Mouse (Mus musculus) kidney, adult 2 months (tissue): Measurements from ENCODE around the gene Ctsw. TPM values are rescaled to one million over a fixed set of nuclear protein-coding genes. Genes with fewer than 3 reads are reported as not detected.

Source experiments
- DNase-seq: peaks from one replicate; pipeline ENCODE4 v3.0.0; 2021
- H3K27ac ChIP-seq: fragments of 200-500 bp; 2 replicates; pipeline ENCODE4 v1.5.1; 2012; ENCODE audit warnings: low read depth, low read length, control low read depth, inconsistent platforms; ENCODE audit not compliant: insufficient read depth
- H3K27me3 ChIP-seq: fragments of 200-500 bp; replicated peaks from 2 replicates; pipeline ENCODE4 v1.6.1; 2012; ENCODE audit warnings: mild to moderate bottlenecking, moderate library complexity, low read length, inconsistent platforms; ENCODE audit not compliant: control insufficient read depth, insufficient read depth
- H3K36me3 ChIP-seq: fragments of 200-500 bp; 2 replicates; pipeline ENCODE4 v1.6.1; 2012; ENCODE audit warnings: mild to moderate bottlenecking, moderate library complexity, low read length, inconsistent platforms; ENCODE audit not compliant: control insufficient read depth, insufficient read depth
- H3K4me1 ChIP-seq: fragments of 200-500 bp; 2 replicates; pipeline ENCODE4 v1.6.1; 2011; ENCODE audit warnings: low read length; ENCODE audit not compliant: control insufficient read depth, insufficient read depth
- H3K4me3 ChIP-seq: fragments of 200-500 bp; 2 replicates; pipeline ENCODE4 v1.5.1; 2011; ENCODE audit warnings: mild to moderate bottlenecking, low read depth, low read length, control low read depth; ENCODE audit not compliant: insufficient read depth
- CTCF ChIP-seq: fragments of 200-500 bp; conservative IDR thresholded peaks from 2 replicates; pipeline ENCODE4 v1.5.1; 2011; ENCODE audit warnings: low read depth, mild to moderate bottlenecking, control low read depth, low read length, moderate library complexity, mixed read lengths; ENCODE audit not compliant: insufficient read depth, insufficient read length
- POLR2A ChIP-seq: fragments of 200-500 bp; IDR thresholded peaks from one replicate; pipeline ENCODE4 v1.6.1; 2011; ENCODE audit warnings: low read depth, low read length, control low read depth
- WGBS: fragments of 180-500 bp; shearing (Covaris S2); methylation state at CpG from one replicate; pipeline ENCODE4 v1.1.7; 2018; 5-methylcytosine and 5-hydroxymethylcytosine counted together
- polyA plus RNA-seq: library from polyadenylated mRNA; depleted of rRNA; stranded (reverse); fragments of >200 nt; gene quantifications from 2 replicates; pipeline ENCODE4 v1.2.3, GENCODE M21; 2012

The Ctsw gene
- polyA plus RNA-seq, 1 experiment = 4.7 TPM

- WGBS = 80% methylated on average over 4 of the region's 4 CpGs
- Histone ChIP-seq H3K4me1 (peaks cover 5% of the 10 kb centered on the region; the same call in 1 of the 2 replicates), H3K4me3 (no peak overlapping the region), H3K27ac (no peak overlapping the region), H3K36me3 (no peaks in the 10 kb centered on the region), H3K27me3 (no peaks in the 10 kb centered on the region)
- TF ChIP-seq CTCF (no peak), POLR2A (no peak)
- no peak for DNase-seq
Observed at GRCm38 (mm10) chr19:5486771-5487170, 18.5 kb upstream of the Ctsw start.

GRCm38 (mm10) chr19:5486286-5486685 is 18.0 kb upstream of the Ctsw start:
- Histone ChIP-seq H3K27ac (no peak overlapping the region), H3K27me3 (no peaks in the 10 kb centered on the region), H3K36me3 (no peaks in the 10 kb centered on the region), H3K4me1 (peaks cover 5% of the 10 kb centered on the region; the same call in 1 of the 2 replicates), H3K4me3 (no peak overlapping the region)
- DNase-seq = no peak
- WGBS = 74% methylated on average over 8 of the region's 8 CpGs
- TF ChIP-seq CTCF (no peak), POLR2A (no peak)

GRCm38 (mm10) chr19:5485821-5486220 is 17.5 kb upstream of the Ctsw start:
- 95% methylated on average over 7 of the region's 7 CpGs for WGBS
- no peaks in the 10 kb centered on the region for H3K27me3 ChIP-seq
- H3K4me1 ChIP-seq = peaks cover 5% of the 10 kb centered on the region; the same call in 1 of the 2 replicates
- no peak for DNase-seq
- no peak overlapping the region for H3K4me3 ChIP-seq
- H3K36me3 ChIP-seq = no peaks in the 10 kb centered on the region
- no peak overlapping the region for H3K27ac ChIP-seq
- TF ChIP-seq CTCF (no peak), POLR2A (no peak)

GRCm38 (mm10) chr19:5485371-5485770 is 17.1 kb upstream of the Ctsw start:
- Histone ChIP-seq H3K4me1 (peaks cover 5% of the 10 kb centered on the region; the same call in 1 of the 2 replicates), H3K36me3 (no peaks in the 10 kb centered on the region), H3K27me3 (no peaks in the 10 kb centered on the region), H3K27ac (no peak overlapping the region), H3K4me3 (no peak overlapping the region)
- no peak for DNase-seq
- TF ChIP-seq POLR2A = no peak
- no peak for TF ChIP-seq CTCF
- 92% methylated on average over 8 of the region's 8 CpGs for WGBS

- Histone ChIP-seq H3K27me3 (no peaks in the 10 kb centered on the region), H3K4me3 (no peak overlapping the region), H3K27ac (no peak overlapping the region), H3K4me1 (peaks cover 5% of the 10 kb centered on the region; the same call in 1 of the 2 replicates), H3K36me3 (no peaks in the 10 kb centered on the region)
- no peak for DNase-seq
- 89% methylated on average over 5 of the region's 5 CpGs for WGBS
- TF ChIP-seq POLR2A = no peak
- no peak for TF ChIP-seq CTCF
Observed at GRCm38 (mm10) chr19:5484496-5484895, 16.2 kb upstream of the Ctsw start.

- Histone ChIP-seq H3K36me3 (no peaks in the 10 kb centered on the region), H3K27me3 (no peaks in the 10 kb centered on the region), H3K4me3 (no peak overlapping the region), H3K4me1 (peaks cover 3% of the 10 kb centered on the region; the same call in 1 of the 2 replicates), H3K27ac (no peak overlapping the region)
- 79% methylated on average over 19 of the region's 19 CpGs for WGBS
- no peak for TF ChIP-seq POLR2A
- TF ChIP-seq CTCF = no peak
- DNase-seq = no peak
Observed at GRCm38 (mm10) chr19:5483386-5484359, 15.4 kb upstream of the Ctsw start.

GRCm38 (mm10) chr19:5481398-5481797 is 13.1 kb upstream of the Ctsw start:
- TF ChIP-seq POLR2A = no peak
- no peak for TF ChIP-seq CTCF
- Histone ChIP-seq H3K4me3 (no peak overlapping the region), H3K4me1 (no peaks in the 10 kb centered on the region), H3K36me3 (no peaks in the 10 kb centered on the region), H3K27ac (no peak overlapping the region), H3K27me3 (no peaks in the 10 kb centered on the region)
- 90% methylated on average over 10 of the region's 10 CpGs for WGBS
- no peak for DNase-seq
